Mouse (Mus musculus) testis, adult 2 months (tissue): Measurements from ENCODE around the gene Ldlr. TPM values are rescaled to one million over a fixed set of nuclear protein-coding genes. Genes with fewer than 3 reads are reported as not detected.
A peak's percentile ranks its signal among the peaks of the same experiment; 100 is the strongest.

Experiments
- H3K27ac ChIP-seq: fragments of 200-500 bp; 2 replicates; pipeline ENCODE4 v1.5.1; 2012; ENCODE audit warnings: low read depth, low read length; ENCODE audit not compliant: control insufficient read depth, insufficient read depth
- H3K27me3 ChIP-seq: fragments of 200-500 bp; 2 replicates; pipeline ENCODE4 v1.6.1; 2012; ENCODE audit warnings: mild to moderate bottlenecking, low read length, moderate library complexity; ENCODE audit not compliant: control insufficient read depth, insufficient read depth
- H3K36me3 ChIP-seq: fragments of 200-500 bp; 2 replicates; pipeline ENCODE4 v1.6.1; 2012; ENCODE audit warnings: mild to moderate bottlenecking, low read length; ENCODE audit not compliant: control insufficient read depth, insufficient read depth
- H3K4me1 ChIP-seq: fragments of 200-500 bp; 2 replicates; pipeline ENCODE4 v1.6.1; 2012; ENCODE audit warnings: low read length; ENCODE audit not compliant: control insufficient read depth, insufficient read depth
- H3K4me3 ChIP-seq: fragments of 200-500 bp; 2 replicates; pipeline ENCODE4 v1.5.1; 2012; ENCODE audit warnings: low read depth, mild to moderate bottlenecking, low read length, moderate library complexity, mixed read lengths; ENCODE audit not compliant: control insufficient read depth
- CTCF ChIP-seq: fragments of 200-500 bp; IDR thresholded peaks from 2 replicates; pipeline ENCODE4 v1.5.1; 2012; ENCODE audit warnings: low read depth, mild to moderate bottlenecking, inconsistent platforms, low read length, moderate library complexity; ENCODE audit not compliant: control insufficient read depth, insufficient read depth, insufficient replicate concordance
- POLR2A ChIP-seq: fragments of 200-500 bp; IDR thresholded peaks from 2 replicates; pipeline ENCODE4 v1.6.1; 2012; ENCODE audit warnings: low read depth, mild to moderate bottlenecking, inconsistent platforms, low read length, moderate library complexity; ENCODE audit not compliant: control insufficient read depth
- polyA plus RNA-seq: library from polyadenylated mRNA; depleted of rRNA; stranded (reverse); fragments of >200 nt; gene quantifications from 2 replicates; pipeline ENCODE4 v1.2.3, GENCODE M21; 2012; rRNA removed

Ldlr gene
- polyA plus RNA-seq, 1 experiment: 2.9 TPM

DNA sequence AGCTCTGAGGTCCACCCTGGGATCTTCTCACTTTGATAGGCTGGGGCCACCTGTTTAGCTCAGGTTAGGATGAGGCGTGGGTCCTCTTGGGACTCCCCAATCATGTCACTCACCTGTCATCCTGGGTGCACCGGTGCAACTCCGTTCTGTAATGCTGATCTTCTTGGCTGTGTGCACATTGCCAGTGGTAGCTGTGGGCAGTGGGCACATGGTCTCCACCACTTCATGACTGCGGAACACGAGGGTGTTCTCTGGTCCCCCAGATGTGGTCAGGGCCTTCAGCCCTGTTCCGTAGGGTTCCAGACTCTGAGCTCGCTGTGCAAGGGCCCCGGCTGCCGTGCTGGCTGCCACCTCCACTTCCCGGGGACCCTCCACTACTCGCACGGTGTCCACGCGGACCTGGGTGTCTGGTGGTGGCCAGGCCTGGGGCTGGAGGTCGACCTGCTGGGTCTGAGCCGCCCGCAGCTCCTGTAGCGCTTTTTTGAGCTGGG is 71.1 kb downstream of the Ldlr start:
- Histone ChIP-seq H3K4me3 (no peak overlapping the region), H3K4me1 (peaks cover 6% of the 10 kb centered on the region), H3K36me3 (no peaks in the 10 kb centered on the region), H3K27me3 (no peaks in the 10 kb centered on the region), H3K27ac (no peak overlapping the region)
- TF ChIP-seq POLR2A (no peak), CTCF (no peak)

DNA sequence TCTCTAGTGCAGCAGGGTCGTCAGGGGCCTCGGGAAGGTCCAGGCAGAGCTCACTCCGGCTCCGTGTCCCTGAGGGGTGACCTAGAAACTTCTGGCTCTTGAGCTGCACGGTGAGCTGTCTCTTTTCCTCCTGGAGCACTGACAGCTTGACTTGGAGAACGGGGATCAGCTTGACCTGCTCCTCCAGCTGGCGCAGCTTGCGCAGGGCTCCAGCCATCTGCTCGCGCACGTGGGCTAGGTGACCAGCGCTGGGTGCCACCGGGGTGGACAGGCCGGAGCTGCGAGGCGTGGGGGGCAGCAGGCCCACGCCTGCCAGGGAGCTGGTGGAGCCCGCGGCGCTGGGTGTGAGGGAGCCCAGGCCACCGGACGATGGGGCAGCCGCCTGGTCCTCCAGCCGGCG is 71.6 kb downstream of the Ldlr start:
- Histone ChIP-seq H3K4me1 (peaks cover 6% of the 10 kb centered on the region), H3K4me3 (no peak overlapping the region), H3K27me3 (no peaks in the 10 kb centered on the region), H3K36me3 (no peaks in the 10 kb centered on the region), H3K27ac (no peak overlapping the region)
- TF ChIP-seq POLR2A (no peak), CTCF (no peak)

GRCm38 (mm10) chr9:21795579-21795978 is 72.3 kb downstream of the Ldlr start:
- no peaks in the 10 kb centered on the region for H3K27me3 ChIP-seq
- peaks cover 6% of the 10 kb centered on the region for H3K4me1 ChIP-seq
- no peak overlapping the region for H3K27ac ChIP-seq
- H3K4me3 ChIP-seq: no peak overlapping the region
- no peak for TF ChIP-seq CTCF
- no peak for TF ChIP-seq POLR2A
- H3K36me3 ChIP-seq: no peaks in the 10 kb centered on the region

GRCm38 (mm10) chr9:21796259-21796658 is 73.0 kb downstream of the Ldlr start:
- Histone ChIP-seq H3K4me3 (no peak overlapping the region), H3K27ac (no peak overlapping the region), H3K4me1 (peaks cover 6% of the 10 kb centered on the region), H3K27me3 (no peaks in the 10 kb centered on the region), H3K36me3 (no peaks in the 10 kb centered on the region)
- no peak for TF ChIP-seq POLR2A
- TF ChIP-seq CTCF: no peak

DNA sequence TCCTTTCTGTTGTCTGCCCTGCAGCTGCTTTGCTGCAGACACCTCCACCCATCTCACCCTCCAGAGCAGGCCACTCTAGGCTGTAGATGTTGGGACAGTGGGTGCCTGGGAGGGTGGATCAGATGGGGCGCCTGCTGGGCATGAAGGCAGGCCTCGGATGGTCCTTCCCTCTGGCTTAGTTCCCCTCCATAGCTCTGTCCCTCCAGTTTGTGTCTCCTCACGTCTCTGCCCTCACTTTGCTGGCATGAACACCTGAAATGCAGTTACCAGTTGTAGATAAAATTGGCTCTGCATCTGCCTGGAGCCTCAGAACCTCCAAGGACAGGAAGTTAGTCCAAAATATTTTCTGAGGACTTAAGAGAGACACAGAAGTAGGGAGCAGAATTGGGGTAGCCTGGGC is 73.6 kb downstream of the Ldlr start:
- H3K36me3 ChIP-seq: no peaks in the 10 kb centered on the region
- H3K4me3 ChIP-seq: no peak overlapping the region
- H3K27ac ChIP-seq: no peak overlapping the region
- TF ChIP-seq CTCF: no peak
- H3K27me3 ChIP-seq: no peaks in the 10 kb centered on the region
- peaks cover 6% of the 10 kb centered on the region for H3K4me1 ChIP-seq

DNA sequence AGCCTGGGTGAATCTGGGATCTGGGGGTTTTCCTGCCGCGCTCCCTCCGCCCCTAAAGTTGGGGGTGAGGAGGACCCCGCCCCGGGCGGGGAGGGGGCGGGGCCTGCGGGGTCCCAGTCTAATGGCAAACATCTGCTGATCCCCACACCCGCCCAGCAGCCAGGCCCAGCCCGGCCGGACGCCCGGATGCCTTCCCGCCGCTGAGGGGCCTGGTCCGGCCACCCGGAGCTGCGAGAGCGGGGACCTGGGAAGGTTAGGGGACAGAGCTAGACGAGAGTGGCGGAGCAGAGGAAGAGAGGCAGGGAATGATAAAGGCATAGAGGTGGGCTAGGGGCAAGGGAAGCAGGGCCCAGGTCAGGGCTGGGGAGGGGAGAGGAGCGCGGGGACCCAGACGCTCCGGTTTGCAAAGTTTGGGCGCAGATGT is 74.7 kb downstream of the Ldlr start:
- TF ChIP-seq CTCF: no peak
- no peak for TF ChIP-seq POLR2A
- H3K36me3 ChIP-seq: no peaks in the 10 kb centered on the region
- peak overlapping the region; percentile 14 for H3K27ac ChIP-seq
- H3K4me3 ChIP-seq: peak overlapping the region; percentile 74
- H3K27me3 ChIP-seq: no peaks in the 10 kb centered on the region
- H3K4me1 ChIP-seq: peaks cover 6% of the 10 kb centered on the region

DNA sequence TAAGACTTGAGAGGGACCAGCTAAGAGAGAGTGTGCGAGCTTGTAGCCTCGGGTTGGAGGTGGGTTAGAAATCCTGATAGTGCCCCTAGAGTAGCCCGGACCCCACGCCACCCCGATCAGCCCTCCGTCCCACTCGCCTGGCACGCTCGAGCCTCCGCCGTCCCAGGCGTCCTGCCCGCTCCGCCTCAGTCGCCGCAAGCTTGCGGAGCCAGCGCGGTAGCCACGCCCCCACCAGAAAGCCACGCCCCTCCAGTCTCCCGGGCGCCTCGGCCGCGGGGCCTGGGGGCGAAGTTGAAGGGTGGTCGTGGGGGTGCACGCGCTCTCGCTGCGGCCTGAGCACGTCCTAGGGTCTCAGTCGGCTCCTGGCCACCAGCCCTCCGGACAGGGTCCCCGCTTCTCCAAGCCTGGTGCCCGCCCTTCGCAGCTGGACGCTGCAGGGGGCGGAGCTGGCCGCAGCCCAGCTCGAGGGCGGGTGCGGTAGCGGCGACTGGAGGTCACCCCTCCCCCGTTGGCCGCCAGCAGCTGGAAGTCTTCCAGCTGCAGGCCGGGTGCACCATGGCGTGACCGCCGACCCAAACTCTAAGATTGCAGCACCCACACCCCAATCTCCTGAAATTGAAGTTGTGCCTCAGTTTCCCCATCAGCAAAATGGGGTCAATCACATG is 75.2 kb downstream of the Ldlr start, which contains the start of gene Kank2:
Gene Kank2 (minus strand): TSS at position 400 of the 665 bp plus-strand sequence.
- H3K4me3 ChIP-seq: peak within 1 kb of the TSS; percentile 74
- H3K27me3 ChIP-seq: no peaks in the 10 kb centered on the region
- H3K36me3 ChIP-seq: no peaks in the 10 kb centered on the region
- H3K4me1 ChIP-seq: peaks cover 6% of the 10 kb centered on the region
- TF ChIP-seq POLR2A: peak; percentile 72
- TF ChIP-seq CTCF: no peak
- H3K27ac ChIP-seq: peak within 1 kb of the TSS; percentile 54

- TF ChIP-seq CTCF: no peak
- TF ChIP-seq POLR2A: no peak
- Histone ChIP-seq H3K36me3 (no peaks in the 10 kb centered on the region), H3K27ac (no peak overlapping the region), H3K4me3 (no peak overlapping the region; the same call in 1 of the 2 replicates), H3K4me1 (peaks cover 6% of the 10 kb centered on the region), H3K27me3 (no peaks in the 10 kb centered on the region)
Observed at GRCm38 (mm10) chr9:21799010-21799350, 75.7 kb downstream of the Ldlr start.

Other genes with a start within 250 kb of the Ldlr start
- gene Tmed1, start 213.2 kb upstream of the Ldlr start, polyA plus RNA-seq: 21.3 and 22.4 TPM in 2 replicates
- gene AB124611, start 197.3 kb upstream of the Ldlr start, polyA plus RNA-seq: 0.17 and 0.23 TPM in 2 replicates
- 240 and 245 TPM in 2 replicates for gene Carm1, start 176.6 kb upstream of the Ldlr start, polyA plus RNA-seq
- 16.5 and 17.0 TPM in 2 replicates for gene Timm29, start 130.8 kb upstream of the Ldlr start, polyA plus RNA-seq
- gene Yipf2, start 130.7 kb upstream of the Ldlr start, polyA plus RNA-seq: 33.8 and 35.6 TPM in 2 replicates
- 44.4 and 45.4 TPM in 2 replicates for gene Smarca4, start 107.3 kb upstream of the Ldlr start, polyA plus RNA-seq
- 16.5 and 17.1 TPM in 2 replicates for gene Spc24, start 36.8 kb downstream of the Ldlr start, polyA plus RNA-seq
- gene Kank2, start 75.3 kb downstream of the Ldlr start, polyA plus RNA-seq: 6.7 and 6.9 TPM in 2 replicates
- not detected in 2 replicates for gene Angptl8, start 112.0 kb downstream of the Ldlr start, polyA plus RNA-seq
- 41.5 and 46.0 TPM in 2 replicates for gene Dock6, start 129.2 kb downstream of the Ldlr start, polyA plus RNA-seq
- gene Rab3d, start 194.7 kb downstream of the Ldlr start, polyA plus RNA-seq: 21.2 and 22.7 TPM in 2 replicates
- gene Ccdc159, start 204.0 kb downstream of the Ldlr start, polyA plus RNA-seq: 72.0 and 74.9 TPM in 2 replicates
- gene Tmem205, start 204.1 kb downstream of the Ldlr start, polyA plus RNA-seq: 296 and 312 TPM in 2 replicates
- gene Plppr2, start 213.6 kb downstream of the Ldlr start, polyA plus RNA-seq: 33.3 and 39.3 TPM in 2 replicates
- 4.7 and 5.1 TPM in 2 replicates for gene Swsap1, start 232.3 kb downstream of the Ldlr start, polyA plus RNA-seq
- gene Epor, start 240.0 kb downstream of the Ldlr start, polyA plus RNA-seq: 1.5 and 1.9 TPM in 2 replicates